Mouse (Mus musculus): ENCODE measurements around the gene Gbp3.
"Not testable (repeated sequence)": the region's sequence is repeated elsewhere in the genome, so short reads cannot be mapped to it uniquely, and the experiment has no call there.

Gene Gbp3

DNA sequence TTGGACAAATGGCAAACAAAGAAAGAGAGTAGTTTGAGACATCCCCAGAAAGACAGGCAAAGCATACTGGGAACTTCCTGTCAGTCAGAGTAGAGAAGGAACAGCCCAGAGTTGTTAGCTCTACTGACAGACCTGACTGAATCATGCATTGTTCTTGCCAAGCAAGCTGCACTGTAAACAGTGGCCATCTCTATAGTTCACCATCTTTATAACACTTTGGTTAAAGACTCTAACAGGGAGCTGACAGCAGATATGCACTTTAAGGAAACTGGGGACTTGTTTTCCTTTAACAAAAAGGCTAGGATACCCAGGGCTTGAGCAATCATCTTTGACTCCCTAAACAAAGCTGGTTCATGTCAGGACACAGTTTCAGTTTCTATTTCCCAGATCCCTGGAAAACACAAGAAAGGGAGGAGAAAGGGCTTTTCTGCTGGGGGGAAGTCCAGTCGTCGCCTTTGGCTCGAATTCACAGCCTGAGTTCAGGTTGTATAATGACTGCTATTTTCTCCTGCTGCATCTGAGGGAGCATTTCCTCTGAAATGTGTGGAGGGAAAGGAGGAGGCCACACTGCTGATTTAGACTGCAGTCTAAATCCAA, at the start of gene Gbp3:
Gene Gbp3 (plus strand): TSS at position 395 of the 597 bp plus-strand sequence.
- no peak for DNase-seq (ENCODE audit: low read depth, low spot score)

DNA sequence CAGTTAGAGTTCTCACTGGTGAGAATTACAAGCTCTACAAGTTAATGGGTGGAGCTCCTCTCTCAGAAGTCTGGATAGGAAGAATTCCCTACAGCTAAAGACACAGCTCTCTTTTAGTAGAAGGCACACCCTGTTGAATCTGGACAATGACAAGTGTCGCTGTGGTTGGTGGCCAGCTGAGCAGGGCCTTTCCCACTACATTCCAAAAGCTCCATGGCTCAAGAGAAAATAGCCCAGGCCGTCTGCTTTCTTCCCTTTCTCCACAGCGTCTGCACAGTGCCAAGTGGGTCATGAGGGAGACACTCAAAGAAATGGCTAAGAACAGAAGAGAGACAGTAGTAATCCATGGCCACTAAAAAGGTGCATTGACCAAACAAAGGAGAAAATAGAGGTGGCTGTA, 31.7 kb upstream of the Gbp3 start:
- no peak for DNase-seq (ENCODE audit: low read depth, low spot score)

DNA sequence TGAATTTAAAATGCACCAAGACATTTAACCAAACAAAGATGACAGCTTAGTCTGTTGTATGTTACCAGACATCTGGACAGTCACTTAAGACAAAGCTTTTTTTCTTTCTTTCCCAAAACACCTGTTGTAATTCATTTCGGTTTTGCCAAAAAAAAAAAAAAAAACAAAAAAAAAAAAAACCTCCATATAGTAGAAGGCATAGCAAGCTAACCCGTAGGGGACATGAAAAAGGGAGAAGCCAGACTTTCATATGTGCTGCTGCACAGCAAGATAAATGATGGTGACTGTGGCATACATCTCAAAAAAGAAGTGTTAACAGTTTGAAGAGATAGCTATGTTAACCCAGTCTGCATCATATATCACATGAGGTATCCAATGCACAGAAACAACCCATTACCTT, 30.2 kb upstream of the Gbp3 start:
- no peak for DNase-seq (ENCODE audit: low read depth, low spot score)

DNA sequence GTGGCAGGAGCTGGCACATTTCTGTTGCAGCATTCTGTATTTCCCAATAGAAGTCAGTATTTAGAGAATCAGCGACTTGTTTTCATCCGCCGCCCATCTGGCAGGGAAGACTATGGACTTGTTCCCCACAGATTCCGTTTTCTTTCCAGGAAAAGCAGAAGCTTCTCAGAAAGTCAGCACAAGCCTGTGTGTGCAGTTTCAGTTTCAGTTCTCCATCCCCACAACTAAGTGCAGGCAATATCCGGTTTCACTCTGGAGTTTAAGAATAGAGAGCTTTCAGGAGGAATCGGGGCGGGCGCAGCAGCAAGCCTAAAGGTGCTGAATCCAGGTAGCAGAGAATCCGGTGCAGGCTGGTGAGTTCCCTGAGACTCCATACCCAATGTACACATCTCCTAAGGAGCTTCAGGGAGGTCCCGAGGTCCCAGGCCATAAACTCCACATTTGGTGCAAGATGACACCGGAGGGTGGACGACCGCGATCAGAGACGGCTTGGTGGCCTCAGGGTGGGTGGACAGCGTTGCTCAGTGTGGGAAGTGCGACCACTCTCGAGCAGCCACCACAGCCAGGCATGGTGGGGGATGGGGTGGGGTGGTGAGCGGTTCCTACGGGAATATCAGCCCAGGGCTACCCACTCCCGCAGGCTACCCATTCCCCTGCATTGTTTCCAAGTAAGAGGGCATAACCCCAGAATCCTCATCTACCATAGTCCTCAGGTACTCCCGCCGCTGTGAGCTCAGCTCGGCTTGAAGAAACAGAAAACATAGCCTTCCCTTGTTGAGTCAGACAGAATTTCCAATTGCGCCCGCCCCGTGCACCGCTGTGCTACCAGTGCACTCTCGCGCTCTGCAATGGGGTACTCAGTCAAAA, 29.5 kb upstream of the Gbp3 start, which contains the start of gene Gbp7:
Gene Gbp7 (plus strand): TSS at position 256 of the 867 bp plus-strand sequence.
- DNase-seq (ENCODE audit: low read depth, low spot score) = peak; percentile 59

DNA sequence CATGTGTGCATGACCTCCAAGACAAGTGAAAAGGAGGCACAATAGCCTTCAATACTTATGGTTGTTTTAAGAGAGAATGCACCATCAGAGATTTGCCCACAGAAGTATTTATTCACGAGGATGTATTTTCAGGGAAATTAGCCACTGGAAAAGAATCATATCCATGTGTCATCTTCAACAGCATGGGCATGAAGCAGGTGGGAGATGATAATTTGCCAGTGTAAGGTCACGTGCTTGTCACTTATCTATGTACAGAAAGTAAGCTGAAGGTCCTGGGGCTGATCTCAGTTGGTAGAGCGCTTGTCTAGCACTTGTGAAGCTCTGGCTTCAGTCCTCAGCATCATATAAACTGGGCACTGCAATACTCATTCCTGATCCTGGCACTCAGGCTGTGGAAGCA, 28.2 kb upstream of the Gbp3 start:
- DNase-seq (ENCODE audit: low read depth, low spot score) = no peak

DNA sequence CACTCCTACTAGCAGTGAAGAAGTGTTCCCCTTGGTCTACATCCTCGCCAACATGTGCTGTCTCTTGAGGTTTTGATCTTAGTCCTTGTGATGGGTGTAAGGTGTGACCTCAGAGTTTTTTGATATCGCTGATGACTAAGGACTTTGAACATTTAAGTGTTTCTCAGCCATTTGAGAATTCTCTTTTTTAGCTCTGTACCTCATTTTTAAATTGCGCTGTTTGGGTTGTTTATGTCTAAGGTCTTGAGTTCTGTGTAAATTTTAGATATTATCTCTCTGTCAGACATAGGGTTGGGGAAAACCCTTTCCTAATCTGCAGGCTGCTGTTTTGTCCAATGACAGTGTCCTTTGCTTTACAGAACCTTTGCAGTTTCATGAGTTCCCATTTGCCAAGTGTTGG, 26.6 kb upstream of the Gbp3 start:
- DNase-seq (ENCODE audit: low read depth, low spot score) = no peak

DNA sequence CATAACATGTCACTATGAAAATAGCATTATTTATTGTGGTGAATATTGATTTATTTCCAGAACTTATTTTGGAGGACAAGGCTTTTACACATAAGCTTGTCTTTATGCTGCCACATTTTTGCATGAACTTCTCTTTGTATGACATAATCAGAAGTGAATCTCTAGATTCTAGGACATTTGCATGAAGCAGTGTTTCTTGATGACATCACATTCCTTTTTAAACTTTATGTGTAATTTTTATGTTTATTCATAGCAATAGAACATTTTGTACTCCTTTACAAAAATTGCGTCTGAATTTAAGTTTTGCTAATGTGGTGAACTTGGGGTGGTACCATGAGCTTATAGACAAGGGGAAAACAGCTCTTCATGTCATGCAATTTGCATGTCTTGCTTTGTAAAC, 24.2 kb upstream of the Gbp3 start:
- DNase-seq (ENCODE audit: low read depth, low spot score) = no peak

DNA sequence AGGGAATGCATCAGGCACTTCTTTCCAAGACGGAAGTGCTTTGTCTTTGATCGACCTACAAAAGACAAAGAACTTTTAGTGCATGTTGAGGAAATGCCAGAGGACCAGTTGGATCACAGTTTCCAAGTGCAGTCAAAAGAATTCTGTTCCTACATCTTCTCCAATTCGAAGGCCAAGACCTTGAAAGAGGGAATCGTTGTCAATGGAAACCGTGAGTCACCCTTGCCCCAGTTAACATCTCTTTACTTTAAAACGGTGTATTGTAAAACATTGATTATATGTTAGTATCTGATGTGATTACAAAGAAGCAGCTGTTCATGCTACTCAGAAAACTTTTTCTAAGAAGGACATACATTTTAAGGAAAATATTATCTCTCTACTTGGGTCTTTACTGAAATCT, 18.4 kb upstream of the Gbp3 start:
- DNase-seq (ENCODE audit: low read depth, low spot score) = no peak

DNA sequence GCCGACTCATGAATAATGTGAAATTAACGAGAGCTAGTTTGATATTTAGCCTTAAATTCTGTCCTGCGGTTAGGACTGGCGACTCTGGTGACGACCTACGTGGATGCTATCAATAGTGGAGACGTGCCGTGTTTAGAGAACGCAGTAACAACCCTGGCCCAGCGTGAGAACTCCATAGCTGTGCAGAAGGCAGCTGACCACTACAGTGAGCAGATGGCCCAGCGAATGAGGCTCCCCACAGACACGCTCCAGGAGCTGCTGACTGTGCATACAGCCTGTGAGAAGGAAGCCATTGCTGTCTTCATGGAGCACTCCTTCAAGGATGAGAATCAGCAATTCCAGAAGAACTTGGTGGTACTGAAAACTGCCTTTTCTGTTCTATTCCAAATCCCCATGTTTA, 17.1 kb upstream of the Gbp3 start:
- not testable (repeated sequence) for DNase-seq (ENCODE audit: low read depth, low spot score)

DNA sequence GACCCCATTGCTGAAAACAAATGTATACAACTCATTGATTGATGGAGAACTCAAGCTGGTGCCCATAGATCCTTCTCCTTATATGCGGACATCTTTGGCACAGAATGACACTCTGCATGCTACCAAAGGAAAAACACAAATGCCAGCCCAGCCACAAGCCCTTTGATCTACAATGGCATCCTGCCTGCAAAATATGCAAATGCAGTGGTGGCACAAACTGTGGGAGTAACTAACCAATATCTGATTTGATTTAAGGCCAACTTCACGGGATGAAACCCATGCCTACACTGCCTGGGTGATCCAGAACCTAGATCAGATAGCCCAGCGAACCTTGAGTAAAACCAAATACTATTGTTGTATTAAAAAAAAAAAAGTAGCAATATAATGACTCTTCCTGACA, 13.1 kb upstream of the Gbp3 start:
- no peak for DNase-seq (ENCODE audit: low read depth, low spot score)

DNA sequence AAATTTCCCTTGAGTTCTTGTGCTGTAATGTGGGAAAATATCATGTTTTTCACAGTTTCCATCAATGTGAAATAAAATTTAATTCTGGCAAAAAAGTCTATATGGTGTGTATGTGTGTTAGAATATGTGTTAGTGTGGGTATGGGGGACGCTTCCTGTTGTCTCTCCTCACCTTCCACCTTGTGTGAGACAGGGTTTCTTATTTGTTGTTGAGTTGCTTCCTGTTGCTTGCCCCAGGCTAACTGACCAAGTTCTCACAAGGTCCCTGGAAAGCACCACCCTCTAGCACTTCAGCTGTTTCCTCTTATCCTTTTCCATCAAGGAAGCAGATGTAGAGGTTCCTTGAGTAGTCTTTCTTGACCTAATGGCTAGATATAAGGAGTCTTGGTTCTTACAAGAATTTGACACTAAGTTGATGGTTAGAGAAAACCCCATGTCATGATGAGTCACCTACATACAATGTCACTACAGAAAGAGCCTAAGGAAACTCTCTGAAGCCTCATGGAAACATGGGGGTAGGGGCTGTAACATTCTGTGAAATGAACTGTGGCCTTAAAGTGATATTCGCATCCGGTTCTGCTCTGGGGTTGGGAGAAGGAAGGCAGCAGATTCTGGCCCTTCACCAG, 9.7 kb upstream of the Gbp3 start:
- DNase-seq (ENCODE audit: low read depth, low spot score) = no peak

DNA sequence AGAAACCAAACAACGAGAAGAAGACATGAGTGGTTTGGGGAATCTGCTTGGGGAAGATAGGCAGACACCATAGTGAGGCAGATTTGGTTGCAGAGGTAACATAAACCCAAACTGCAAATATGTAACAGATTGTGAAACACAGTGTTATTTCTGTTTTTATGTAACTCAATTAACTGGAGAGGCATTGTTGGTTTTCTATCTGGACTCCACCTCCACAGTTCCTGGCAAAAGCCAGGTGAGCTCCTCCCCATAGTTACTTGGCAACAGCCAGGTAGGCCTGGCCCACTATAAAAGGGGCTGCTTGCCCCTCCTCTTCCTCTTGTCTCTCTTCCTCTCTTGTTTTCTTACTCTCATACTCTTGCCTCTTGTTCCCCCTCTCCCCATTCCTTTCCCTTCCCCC, 5.2 kb upstream of the Gbp3 start:
- DNase-seq (ENCODE audit: low read depth, low spot score) = no peak

DNA sequence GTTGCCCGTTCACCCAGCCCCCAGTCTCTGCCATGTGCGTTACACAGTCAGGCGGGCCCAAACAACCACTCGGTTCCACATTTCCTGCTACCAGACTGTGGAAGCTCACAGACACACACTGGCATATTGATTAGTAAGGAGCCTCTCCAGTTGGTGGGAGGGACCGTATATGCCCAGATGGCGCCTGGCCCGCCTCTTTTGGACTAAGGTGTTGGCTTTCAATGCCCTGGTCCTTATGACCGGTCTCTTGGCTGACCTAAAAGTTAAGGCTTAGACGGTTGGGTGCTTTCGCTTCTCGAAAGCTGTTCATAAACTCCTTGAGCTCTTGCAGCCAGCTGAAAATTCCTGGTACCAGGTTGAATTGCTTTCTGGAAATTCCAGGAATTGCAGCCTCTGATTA, 4.2 kb upstream of the Gbp3 start:
- no peak for DNase-seq (ENCODE audit: low read depth, low spot score)

DNA sequence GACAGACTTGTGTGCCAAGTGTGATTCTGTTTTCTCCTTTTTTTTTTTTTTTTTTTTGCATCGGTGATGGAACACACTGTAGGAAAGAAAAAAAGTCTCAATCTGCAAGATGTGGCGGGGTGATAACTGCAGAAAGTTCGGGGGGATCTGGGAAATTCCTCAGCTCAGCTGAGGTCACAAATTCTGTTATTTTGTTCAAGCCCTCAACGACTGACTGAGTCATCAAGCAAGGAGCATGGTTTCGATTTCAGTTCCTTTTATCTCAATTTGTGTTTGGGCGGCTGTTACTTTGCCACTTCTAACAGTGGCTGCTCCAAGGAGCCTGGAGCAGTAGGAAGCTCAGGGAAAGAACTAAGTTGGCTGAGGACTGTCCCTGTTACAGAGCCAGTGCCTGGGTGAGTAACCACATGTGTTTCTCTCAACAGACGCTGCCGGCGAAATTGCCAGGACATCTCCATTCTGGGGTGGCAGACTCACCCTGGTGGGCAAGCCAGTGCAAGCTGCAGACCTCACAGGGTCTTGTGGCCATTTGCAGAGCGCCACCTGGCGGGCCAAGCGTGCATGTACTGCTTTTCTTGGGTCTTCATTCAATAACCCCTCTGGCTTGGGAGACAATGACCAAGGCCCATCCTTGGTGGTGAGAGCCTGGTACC, 596 bp downstream of the Gbp3 start:
- peak; percentile 28 for DNase-seq (ENCODE audit: low read depth, low spot score)

DNA sequence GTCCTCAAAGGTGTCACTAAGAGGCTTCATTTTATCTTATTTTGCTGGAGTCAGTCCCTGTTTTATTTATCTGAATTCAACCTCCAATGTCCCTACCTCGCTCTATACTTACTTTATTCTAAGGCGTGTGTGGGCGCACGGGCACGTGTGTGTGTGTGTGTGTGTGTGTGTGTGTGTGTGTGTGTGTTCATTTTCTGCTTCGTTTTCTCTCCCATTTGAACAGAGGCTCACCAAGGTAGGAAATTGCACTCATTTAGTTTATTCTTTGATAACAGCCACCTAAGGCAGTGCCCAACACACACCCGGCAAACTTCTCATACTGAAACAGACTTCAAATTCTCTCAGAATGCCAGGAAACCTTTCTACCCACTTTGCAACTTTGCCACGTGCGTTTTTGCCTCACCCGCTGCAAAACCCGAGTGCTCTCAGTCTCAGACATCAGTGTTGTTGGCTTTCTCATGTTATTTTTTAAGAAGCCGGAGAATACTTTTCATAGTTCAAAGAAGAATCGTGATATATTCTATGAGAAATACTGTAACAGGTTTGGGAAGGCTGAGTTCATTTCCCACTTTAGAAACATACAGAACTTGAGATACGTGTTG, 1.3 kb downstream of the Gbp3 start:
- no peak for DNase-seq (ENCODE audit: low read depth, low spot score)

DNA sequence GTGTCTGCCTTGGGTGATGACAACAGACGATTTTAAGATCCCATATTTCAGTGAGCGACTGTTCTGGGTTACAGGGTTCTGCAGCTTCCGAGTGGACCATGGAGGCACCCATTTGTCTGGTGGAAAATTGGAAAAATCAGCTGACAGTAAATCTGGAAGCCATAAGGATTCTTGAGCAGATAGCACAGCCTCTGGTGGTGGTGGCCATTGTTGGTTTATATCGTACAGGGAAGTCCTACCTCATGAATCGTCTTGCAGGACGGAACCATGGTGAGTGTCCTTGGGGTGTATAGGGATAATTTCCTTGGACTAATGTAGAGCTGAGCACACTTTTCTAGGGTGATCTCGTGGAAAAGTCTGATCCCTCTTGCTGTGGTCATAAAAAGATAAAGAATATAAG, 1.8 kb downstream of the Gbp3 start:
- DNase-seq (ENCODE audit: low read depth, low spot score) = no peak

DNA sequence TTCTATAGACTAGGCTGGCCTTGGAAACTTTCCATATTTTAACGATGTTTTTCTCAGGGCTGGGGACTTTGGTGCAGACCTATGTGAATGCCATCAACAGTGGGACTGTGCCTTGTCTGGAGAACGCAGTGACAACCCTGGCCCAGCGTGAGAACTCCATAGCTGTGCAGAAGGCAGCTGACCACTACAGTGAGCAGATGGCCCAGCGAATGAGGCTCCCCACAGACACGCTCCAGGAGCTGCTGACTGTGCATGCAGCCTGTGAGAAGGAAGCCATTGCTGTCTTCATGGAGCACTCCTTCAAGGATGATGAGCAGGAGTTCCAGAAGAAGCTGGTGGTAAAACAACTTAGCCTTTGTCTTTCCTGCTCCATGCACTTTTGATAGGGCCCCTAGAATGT, 7.7 kb downstream of the Gbp3 start:
- DNase-seq (ENCODE audit: low read depth, low spot score) = not testable (repeated sequence)

DNA sequence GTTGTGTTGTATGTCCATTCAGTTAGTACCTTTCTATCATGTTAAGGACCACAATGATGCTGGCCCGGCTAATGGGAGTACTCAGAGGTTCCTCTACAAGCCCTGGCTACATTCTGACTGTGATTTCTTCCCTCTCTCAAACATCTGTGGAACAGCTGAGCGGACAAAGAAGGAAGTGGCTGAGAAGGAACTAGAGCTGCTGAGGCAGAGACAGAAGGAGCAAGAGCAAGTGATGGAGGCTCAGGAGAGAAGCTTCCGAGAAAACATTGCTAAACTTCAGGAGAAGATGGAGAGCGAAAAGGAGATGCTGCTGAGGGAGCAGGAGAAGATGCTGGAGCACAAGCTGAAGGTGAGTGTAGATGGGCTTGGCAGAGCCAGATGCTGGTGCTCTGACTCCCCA, 10.9 kb downstream of the Gbp3 start:
- DNase-seq (ENCODE audit: low read depth, low spot score) = no peak

DNA sequence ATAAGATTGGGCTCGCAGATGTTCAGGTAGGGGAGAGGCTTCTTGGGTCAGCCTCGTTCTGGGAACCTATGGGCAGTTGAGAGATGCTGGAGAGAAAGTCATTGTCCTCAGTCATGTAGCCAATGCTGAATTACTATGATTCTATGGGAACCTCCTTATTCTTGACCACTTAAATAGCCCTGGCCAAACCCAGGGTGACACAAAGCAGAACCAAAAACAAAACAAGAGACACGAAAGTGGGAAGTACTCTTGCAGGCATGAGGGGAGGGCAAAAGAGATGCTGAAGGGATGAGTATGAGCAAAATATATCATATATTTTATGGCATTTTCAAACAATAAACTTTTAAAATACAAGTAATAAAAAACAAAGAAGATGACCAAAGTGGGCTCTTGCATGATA, 17.3 kb downstream of the Gbp3 start:
- DNase-seq (ENCODE audit: low read depth, low spot score) = no peak

DNA sequence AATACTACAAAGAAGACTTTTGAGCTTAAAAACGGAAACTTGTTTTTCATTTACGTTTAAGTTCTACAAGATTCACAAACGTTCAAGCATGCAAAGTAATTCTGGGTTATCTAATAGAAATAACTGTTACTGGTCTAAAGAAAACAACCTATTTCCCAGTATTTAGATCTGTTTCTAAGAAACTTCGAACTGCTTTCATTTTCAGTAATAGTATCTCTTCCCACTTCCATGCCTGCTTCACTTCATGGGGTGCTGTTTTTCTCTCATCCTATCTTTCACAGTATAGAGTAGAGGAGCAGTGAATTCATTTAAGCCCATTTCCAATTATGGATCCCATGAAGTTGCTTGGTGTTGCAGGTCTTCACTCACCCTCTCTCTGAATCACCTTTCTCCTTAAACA, 18.5 kb downstream of the Gbp3 start:
- no peak for DNase-seq (ENCODE audit: low read depth, low spot score)

DNA sequence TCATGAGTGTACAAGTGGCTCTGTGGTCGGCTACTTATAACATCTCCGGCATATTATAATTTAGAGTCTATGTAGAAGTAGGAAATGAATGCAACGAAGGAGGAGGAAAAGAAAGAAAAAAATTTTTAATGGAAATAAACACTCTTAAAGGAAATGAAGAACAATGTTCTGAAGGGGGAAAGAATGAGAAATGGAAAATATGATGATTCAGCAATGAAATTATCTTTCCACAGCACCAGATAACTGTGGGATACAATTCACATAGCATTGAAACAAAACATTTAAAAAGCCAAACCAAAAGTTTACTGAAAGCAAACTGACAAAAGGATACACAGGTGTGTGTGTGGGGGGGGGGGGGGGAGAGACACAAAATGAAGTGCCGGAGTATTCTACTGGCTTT, 23.2 kb downstream of the Gbp3 start:
- no peak for DNase-seq (ENCODE audit: low read depth, low spot score)

DNA sequence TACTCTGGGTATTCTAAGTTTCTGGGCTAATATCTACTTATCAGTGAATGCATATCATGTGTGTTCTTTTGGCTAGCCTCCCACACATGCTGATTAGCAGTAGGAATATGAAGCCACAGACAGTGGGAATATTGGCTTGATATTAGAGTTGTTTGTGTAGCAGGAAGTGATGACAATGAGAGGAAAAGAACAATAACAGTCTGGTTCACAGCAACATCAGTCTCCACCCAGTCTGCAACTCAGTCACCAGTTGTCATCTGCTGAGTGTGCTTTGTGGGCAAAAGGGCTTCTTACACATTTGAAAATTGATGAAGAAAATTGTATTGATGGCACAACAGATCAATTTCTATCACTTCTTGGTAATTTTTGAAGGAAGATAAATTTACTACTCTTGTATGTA, 27.6 kb downstream of the Gbp3 start:
- no peak for DNase-seq (ENCODE audit: low read depth, low spot score)
